Mouse (Mus musculus) skeletal muscle tissue, adult 2 months (tissue): Measurements from ENCODE around the gene Ormdl2.

ENCODE experiments used
- DNase-seq: peaks from one replicate; pipeline ENCODE4 v3.0.0-alpha.2; 2012; ENCODE audit warnings: low read depth, low spot score

Gene Ormdl2

DNA sequence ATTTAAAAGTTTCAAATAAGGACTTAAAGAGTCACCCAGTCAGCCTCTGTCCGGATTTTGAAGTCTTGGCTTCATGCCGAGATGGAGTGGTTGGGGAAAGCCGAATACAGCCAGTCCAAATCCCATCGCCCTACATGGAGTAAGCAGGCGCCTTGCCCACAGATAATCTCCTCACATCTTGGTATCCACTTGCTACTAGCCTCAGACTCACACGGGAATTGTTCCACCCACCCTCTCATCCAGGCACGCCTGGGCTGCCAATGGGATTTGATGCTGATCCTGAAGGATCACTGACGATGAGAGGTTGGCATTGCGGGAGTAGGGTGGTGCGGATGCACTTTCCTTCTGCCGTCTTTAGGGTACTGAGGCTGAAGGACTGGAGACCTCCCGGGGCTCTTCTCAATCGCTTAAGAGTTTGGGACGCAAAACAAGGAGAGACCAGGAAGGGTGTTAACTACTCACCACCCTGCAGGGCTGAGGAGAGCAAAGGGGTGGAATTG is 17.6 kb downstream of the Ormdl2 start, which contains the start of gene Dnajc14:
Dnajc14 (plus strand) TSS at position 292 of the 500 bp plus-strand sequence.
- DNase-seq, result peak; percentile 50

DNA sequence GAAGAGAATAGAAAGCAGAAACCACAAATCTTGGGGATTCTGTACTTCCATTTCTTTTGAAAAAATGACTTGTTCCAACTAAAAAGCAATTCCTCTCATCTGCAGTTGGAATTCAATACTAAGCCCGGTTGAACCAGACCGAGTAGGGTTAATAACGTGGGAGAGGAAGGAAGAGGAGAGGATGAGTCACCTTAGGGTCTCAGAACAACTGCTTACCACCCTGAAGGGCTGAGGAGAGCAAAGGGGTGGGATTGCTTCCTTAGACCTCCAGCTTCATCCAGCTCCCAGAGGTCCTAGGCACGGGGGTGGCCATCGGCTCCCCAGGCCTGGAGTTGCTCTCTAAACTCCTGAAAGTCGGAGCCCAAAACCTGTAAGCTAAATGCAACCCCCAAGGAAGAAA is 18.1 kb downstream of the Ormdl2 start:
- no peak for DNase-seq

DNA sequence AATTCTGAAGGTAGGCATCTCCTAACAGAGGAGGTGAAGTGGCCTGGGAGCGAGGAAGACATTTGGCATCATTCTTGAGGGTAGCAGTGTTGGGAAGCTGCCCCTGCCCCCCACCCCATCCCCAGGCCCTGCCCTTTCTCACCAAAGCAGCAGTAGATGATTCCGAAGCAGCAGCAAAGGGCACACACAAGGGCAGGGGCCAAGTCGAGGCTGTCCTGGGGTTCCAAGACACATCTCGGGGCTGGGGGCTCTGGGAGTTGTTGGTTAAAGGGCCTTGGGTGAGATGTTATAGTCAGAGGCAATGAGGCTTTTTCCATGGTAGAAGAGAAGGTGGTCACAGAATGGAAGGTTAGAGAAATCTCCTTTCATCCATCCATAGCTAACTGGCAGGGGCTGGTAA is 18.5 kb downstream of the Ormdl2 start:
- DNase-seq, result no peak

DNA sequence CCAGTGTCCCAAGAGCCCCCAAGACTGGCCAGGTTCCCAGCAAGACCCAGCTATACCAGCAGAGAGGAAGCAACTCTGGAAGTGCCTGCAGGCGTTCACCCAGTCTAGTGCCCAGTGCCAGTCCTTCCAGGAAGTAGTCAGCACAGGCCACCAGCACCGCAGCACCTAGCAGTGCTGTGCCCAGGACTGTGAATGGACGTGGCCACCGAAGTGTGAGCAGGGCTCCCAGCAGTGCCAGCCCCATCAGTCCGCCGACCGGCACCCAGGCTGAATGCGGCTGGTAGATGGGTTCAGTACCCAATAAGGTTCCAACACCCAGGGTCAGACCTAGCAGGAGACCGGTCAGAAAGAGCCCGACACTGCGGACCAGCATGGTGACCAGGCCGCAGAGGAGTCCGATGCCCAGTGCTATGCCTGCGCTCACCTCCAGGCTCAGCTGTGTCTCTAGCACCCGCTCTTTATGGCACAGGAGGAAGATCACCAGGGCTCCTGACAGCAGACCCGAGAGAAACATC is 19.4 kb downstream of the Ormdl2 start:
- DNase-seq, result no peak

DNA sequence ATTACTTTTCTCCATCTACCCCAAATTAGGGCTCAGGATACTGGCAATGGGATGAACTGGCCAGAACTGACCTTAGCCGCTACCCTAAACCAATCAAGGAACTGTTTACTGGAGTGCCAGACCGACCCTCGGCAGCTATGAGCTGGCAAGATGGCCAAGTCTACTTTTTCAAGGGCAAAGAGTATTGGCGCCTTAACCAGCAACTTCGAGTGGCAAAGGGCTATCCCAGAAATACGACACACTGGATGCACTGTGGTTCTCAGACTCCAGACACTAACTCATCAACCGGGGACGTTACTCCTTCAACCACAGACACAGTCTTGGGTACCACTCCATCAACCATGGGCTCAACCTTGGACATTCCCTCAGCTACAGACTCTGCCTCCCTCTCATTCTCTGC is 22.8 kb downstream of the Ormdl2 start:
- DNase-seq, result no peak

DNA sequence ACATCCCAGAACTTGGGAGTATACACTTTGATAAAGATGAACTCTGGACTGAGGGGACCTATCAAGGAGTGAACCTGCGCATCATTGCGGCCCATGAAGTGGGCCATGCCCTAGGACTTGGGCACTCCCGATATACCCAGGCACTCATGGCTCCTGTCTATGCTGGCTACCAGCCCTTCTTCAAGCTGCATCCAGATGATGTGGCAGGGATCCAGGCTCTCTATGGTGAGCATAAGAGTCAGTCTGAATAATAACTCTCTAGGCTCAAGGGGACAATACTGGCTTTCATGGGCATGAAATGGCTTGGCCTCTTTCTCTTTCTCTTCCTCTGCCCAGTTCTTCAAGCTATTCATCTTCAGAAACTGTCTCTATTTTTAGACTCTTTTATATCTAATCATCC is 25.9 kb downstream of the Ormdl2 start:
- DNase-seq, result no peak

DNA sequence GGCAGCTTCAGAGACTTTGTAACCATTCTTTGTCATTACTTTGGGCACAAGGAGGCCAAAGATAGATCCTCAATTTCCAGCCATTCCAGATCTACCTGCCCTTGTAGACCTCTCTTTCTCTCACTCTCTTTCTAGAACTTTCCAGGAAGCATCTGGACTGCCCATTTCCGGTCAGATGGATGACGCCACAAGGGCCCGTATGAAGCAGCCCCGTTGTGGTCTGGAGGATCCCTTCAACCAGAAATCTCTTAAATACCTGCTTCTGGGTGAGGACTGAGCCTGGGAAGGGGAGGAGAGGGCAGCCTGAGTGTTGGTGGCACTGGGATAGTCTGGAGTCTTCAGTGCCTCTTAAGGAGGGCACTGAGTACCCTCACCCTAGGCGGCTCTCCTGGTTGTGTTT is 27.1 kb downstream of the Ormdl2 start:
- DNase-seq, result no peak

DNA sequence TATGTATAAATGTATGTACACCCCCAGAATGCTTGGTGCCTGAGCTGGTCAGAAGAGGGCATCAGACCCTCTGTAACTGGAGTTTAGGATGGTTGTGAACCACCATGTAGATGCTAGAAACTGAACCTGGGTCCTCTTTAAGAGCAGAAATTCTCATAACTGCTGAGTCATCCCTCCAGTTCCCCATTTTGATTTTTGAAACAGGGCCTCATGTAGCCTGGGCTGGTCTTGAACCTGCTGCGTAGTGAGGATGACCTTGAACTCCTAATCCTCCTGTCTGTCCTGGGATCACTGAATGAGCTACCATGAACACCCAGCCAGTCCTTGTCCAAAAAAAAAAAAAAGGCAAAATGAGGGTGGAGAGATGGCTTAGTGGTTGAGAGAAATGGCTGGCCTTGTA is 28.2 kb downstream of the Ormdl2 start:
- no peak for DNase-seq

DNA sequence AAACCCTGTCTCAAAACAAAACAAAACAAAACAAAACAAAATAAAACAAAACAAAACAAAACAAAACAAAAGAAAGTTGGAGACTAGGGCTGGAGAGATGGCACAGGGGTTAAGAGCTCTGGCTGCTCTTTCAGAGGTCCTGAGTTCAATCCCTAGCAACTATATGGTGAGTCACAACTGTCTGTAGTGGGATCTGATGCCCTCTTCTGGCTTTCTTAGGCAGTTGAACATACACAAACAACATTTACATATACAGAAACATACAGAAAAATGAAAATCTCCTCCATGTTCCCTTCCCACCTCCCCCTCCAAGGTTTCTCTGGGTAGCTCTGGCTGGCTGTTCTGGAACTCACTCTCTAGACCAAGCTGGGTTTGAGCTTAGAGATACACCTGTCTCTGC is 29.4 kb downstream of the Ormdl2 start:
- no peak for DNase-seq

DNA sequence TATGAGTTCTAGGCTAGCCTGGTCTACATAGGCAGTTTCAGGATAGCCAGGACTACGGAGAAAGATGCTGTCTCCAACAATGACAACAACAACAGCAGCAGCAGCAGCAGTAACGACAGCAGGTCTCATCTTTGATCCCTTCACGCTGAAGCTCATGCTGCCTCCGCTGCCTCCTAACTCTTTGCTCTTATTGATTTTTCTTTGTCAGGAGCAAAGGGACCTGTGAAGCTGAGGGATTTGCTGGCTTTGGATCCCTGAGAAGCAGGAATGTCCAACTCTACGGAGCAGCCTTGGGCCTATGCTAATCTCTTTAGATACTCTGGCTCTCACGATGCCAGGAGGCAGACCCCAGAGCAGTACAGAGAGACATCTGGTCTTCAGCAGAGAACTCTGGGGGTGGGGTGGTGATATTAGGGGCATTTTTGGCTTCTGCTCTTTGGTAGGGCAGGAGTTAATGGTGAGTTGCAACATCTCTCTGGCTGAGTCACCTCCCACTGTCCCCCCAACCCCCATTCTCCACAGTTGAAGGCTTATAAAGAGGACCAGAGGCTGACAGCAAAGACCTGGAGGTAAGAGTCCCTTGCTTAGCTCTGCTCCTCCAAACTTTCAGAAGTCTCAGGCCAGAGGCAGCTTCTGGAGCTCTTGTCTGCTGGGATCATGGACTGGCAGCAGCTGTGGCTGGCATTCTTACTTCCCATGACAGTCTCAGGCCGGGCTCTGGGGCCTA is 30.9 kb downstream of the Ormdl2 start, which contains the start of gene Mmp19:
Mmp19 (plus strand) TSS at position 513 of the 727 bp plus-strand sequence.
- DNase-seq, result no peak

DNA sequence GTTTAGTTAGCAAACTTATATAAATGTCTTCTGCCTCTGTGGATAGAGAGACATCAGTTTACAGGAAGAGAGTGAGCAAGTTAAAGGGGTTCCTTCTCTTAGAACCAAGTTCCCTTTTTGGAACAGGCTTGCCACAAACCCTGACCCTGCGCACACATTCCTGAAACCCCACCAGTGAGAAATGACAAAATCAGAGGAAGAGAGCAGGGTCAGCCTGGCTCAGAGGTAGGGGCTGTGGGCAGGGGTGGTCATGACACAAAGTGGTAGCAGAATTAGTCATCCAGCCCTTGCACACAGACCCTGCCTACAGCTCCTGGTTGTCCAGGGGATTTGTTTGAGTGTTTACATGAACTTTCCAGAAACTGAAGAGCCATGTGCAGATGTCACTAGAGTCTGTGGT is 41.2 kb downstream of the Ormdl2 start:
- DNase-seq, result no peak

DNA sequence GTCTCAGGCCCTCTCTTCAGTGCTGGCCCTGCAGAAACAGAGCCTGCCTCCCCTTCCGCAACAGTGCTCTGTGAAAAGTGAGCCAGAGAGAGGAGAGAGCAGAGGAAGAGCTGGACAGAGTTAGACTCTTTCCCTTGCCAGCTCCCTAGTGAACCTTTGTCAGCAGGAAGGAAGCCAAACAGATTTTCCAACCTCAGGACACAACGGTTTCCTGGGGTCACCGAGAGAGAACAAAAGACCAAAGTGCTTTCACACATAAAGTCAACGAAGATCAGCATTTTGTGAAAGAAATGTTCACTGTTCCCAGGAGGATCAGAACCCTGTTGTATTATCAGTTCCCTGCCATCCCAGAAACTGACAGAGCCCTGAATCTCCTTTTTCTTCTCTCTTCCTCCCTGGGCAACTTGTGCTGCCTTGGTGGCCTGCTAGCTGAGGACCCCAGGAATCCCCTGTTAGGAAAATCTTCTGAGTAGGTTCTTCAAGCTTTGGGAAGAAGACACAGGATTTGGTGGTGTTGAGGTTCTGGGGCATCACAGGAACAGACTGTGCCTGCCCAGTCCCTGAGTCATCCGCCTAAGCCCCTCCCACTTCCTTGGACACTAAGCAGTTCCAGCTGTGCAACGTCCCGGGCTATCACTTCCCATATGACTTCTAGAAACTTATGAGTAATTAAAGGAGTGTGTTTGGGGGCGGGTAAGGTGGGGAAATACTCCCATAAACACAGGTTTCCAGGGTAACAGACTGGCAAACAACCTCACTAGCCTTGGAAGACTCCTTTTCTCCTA is 42.2 kb downstream of the Ormdl2 start:
- DNase-seq, result peak; percentile 91

DNA sequence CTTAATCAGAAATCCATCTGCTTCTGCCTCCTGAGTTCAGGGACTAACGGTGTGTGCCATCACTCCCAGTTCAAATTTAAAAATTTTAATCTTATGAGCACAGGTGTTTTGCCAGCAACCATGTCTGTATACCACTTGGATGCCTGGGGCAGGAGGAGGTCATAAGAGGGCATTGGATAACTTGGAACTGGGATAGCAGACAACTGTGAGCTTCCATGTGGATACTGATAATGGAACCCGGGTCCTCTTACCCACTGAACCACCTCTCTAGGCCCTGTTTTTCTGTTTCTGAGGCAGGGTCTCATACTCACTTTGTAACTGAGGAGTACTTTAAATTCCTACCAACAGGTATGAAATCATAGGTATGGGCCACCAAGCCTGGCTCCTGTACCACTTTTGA is 43.0 kb downstream of the Ormdl2 start:
- no peak for DNase-seq

DNA sequence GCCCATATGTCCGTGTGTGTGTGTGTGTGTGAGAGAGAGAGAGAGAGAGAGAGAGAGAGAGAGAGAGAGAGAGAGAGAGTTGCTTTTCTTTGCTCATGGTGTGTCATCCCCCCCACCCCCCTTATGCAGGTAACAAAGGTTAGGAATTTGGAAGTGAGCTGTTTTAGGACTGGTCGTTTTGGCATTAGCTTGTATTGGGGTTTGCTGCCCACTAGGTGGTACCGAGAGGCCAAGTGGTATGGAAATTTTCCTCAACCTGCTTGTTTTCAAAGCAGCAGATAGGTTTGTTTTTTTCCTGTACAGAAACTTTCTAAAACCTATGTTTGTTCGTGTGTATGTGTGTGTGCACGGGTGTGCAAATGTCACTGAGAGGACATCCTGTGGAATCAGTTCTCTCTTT is 47.8 kb downstream of the Ormdl2 start:
- no peak for DNase-seq

DNA sequence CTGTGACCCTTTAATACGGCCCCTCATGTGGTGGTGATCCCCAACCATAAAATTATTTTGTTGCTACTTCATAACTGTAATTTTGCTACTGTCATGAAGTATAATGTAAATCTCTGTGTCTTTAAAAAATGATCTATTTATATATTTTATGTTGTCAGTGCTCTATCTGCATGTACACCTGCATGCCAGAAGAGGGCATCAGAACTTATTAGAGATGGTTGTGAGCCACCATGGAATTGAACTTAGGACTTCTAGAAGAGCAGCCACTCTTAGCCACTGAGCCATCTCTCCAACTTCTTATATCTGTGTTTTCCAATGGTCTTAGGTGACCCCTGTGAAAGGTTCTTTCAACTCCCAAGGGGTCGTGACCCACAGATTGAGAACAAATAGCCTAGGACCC is 48.5 kb downstream of the Ormdl2 start:
- no peak for DNase-seq
